Mouse (Mus musculus) ES-E14 (cell line): ENCODE data around the gene Aunip. TPM values are rescaled to one million over a fixed set of nuclear protein-coding genes. Genes with fewer than 3 reads are reported as not detected.

Experiments used
- DNase-seq: peaks from one replicate; pipeline ENCODE4 v3.0.0-alpha.2; 2013; ENCODE audit warnings: low read depth, low spot score
- H3K27ac ChIP-seq: 2 replicates; pipeline ENCODE4 v1.5.1; 2012; ENCODE audit warnings: low read depth, mild to moderate bottlenecking, low read length, moderate library complexity, mixed read lengths; ENCODE audit not compliant: poor library complexity, insufficient read depth, severe bottlenecking
- H3K36me3 ChIP-seq: 2 replicates; pipeline ENCODE4 v1.6.1; 2012; ENCODE audit warnings: mild to moderate bottlenecking, low read length, moderate library complexity, mixed read lengths; ENCODE audit not compliant: control insufficient read depth, poor library complexity, insufficient read depth, severe bottlenecking
- H3K4me1 ChIP-seq, 2 experiments: fragments of 150-350 bp in 1 of 2; sonication (generic) in 1 of 2; 2 replicates each; pipeline ENCODE4 v1.6.1; 2012; ENCODE audit warnings: low read length in 2 of 2, mild to moderate bottlenecking in 1 of 2, mixed read lengths in 1 of 2; ENCODE audit not compliant: control insufficient read depth in 2 of 2, insufficient read depth in 2 of 2, poor library complexity in 1 of 2
- H3K4me3 ChIP-seq, 2 experiments: fragments of 150-350 bp in 1 of 2; sonication (generic) in 1 of 2; 2 replicates each; pipeline ENCODE4 v1.5.1; 2012; ENCODE audit warnings: low read length in 2 of 2, low read depth in 1 of 2, mild to moderate bottlenecking in 1 of 2, mixed read lengths in 1 of 2; ENCODE audit not compliant: insufficient read depth in 1 of 2, poor library complexity in 1 of 2, severe bottlenecking in 1 of 2
- H3K9ac ChIP-seq: 2 replicates; pipeline ENCODE4 v1.6.1; 2012; ENCODE audit warnings: low read depth, mild to moderate bottlenecking, low read length, mixed read lengths; ENCODE audit not compliant: poor library complexity, insufficient read depth, severe bottlenecking
- H3K9me3 ChIP-seq: fragments of 150-350 bp; sonication (generic); 2 replicates; pipeline ENCODE4 v1.6.1; 2012; ENCODE audit warnings: low read depth, mild to moderate bottlenecking, low read length; ENCODE audit not compliant: control insufficient read depth, insufficient read depth
- CHD2 ChIP-seq: IDR thresholded peaks from 2 replicates; pipeline ENCODE4 v1.6.1; 2014; ENCODE audit warnings: mild to moderate bottlenecking, low read depth, low read length, inconsistent platforms
- HCFC1 ChIP-seq: IDR thresholded peaks from 2 replicates; pipeline ENCODE4 v1.6.1; 2012; ENCODE audit warnings: low read length, inconsistent platforms, borderline replicate concordance; ENCODE audit not compliant: insufficient read depth
- MAFK ChIP-seq: IDR thresholded peaks from 2 replicates; pipeline ENCODE4 v1.6.1; 2014; ENCODE audit warnings: mild to moderate bottlenecking, low read depth, low read length, inconsistent platforms; ENCODE audit not compliant: insufficient read depth
- ZC3H11A ChIP-seq: IDR thresholded peaks from 2 replicates; pipeline ENCODE4 v1.6.1; 2012; ENCODE audit warnings: low read depth, mild to moderate bottlenecking, inconsistent platforms, low read length, borderline replicate concordance
- ZNF384 ChIP-seq: IDR thresholded peaks from 2 replicates; pipeline ENCODE4 v1.6.1; 2012; ENCODE audit warnings: low read depth, low read length, inconsistent platforms
- in situ Hi-C, 2 experiments: fragments of 600-800 bp; cut with MboI; formaldehyde crosslinking; loops; one replicate each; pipeline ENCODE4 v1.15.1; 2025; ENCODE audit warnings: low sequenced_read_pairs in 2 of 2, inconsistent platforms in 1 of 2; ENCODE audit not compliant: unreplicated experiment in 2 of 2
- total RNA-seq: library from RNA; depleted of rRNA; stranded (reverse); fragments of 300-350 nt; gene quantifications from 2 replicates; pipeline ENCODE4 v1.2.3, GENCODE M21; 2012

The Aunip gene
- total RNA-seq, 1 experiment = 18.3 TPM

GRCm38 (mm10) chr4:134558570-134559113, 47.8 kb downstream of the Aunip start:
- no peak overlapping the region for H3K4me3 ChIP-seq
- no peak for DNase-seq
- H3K36me3 ChIP-seq = peaks cover 2% of the 10 kb centered on the region; the same call in 1 of the 2 replicates
- no peaks in the 10 kb centered on the region for H3K9me3 ChIP-seq
- TF ChIP-seq ZC3H11A = no peak
- no peak for TF ChIP-seq MAFK
- no peak for TF ChIP-seq ZNF384
- no peak for TF ChIP-seq CHD2
- TF ChIP-seq HCFC1 = no peak
- H3K4me1 ChIP-seq = peaks cover 0 to 3% of the 10 kb centered on the region in 2 experiments; a peak in 1 of 4 replicates
- H3K27ac ChIP-seq = no peak overlapping the region
- in situ Hi-C loops = no loop called here
- no peak overlapping the region for H3K9ac ChIP-seq

GRCm38 (mm10) chr4:134559154-134559553, 48.4 kb downstream of the Aunip start:
- no peak for DNase-seq
- Histone ChIP-seq H3K4me1 (peaks cover 0 to 3% of the 10 kb centered on the region in 2 experiments; a peak in 1 of 4 replicates), H3K36me3 (peaks cover 2% of the 10 kb centered on the region; the same call in 1 of the 2 replicates), H3K4me3 (no peak overlapping the region), H3K9ac (no peak overlapping the region), H3K27ac (no peak overlapping the region), H3K9me3 (no peaks in the 10 kb centered on the region)
- in situ Hi-C loops = no loop called here
- TF ChIP-seq MAFK (no peak), HCFC1 (no peak), ZNF384 (no peak), CHD2 (no peak), ZC3H11A (no peak)

GRCm38 (mm10) chr4:134560699-134561098, 49.9 kb downstream of the Aunip start:
- Histone ChIP-seq H3K27ac (no peak overlapping the region), H3K4me3 (no peak overlapping the region), H3K4me1 (peaks cover 0 to 3% of the 10 kb centered on the region in 2 experiments; a peak in 1 of 4 replicates), H3K9me3 (no peaks in the 10 kb centered on the region), H3K36me3 (peaks cover 2% of the 10 kb centered on the region; the same call in 1 of the 2 replicates), H3K9ac (no peak overlapping the region)
- DNase-seq = no peak
- in situ Hi-C loops = no loop called here
- no peak for TF ChIP-seq ZC3H11A
- TF ChIP-seq HCFC1 = no peak
- TF ChIP-seq ZNF384 = no peak
- TF ChIP-seq CHD2 = no peak
- no peak for TF ChIP-seq MAFK

- no peak for DNase-seq
- Histone ChIP-seq H3K9me3 (no peaks in the 10 kb centered on the region), H3K4me3 (no peak overlapping the region), H3K9ac (no peak overlapping the region), H3K27ac (no peak overlapping the region), H3K4me1 (peaks cover 0 to 3% of the 10 kb centered on the region in 2 experiments; a peak in 1 of 4 replicates), H3K36me3 (peaks cover 2% of the 10 kb centered on the region; the same call in 1 of the 2 replicates)
- TF ChIP-seq ZC3H11A (no peak), ZNF384 (no peak)
- in situ Hi-C loops = no loop called here
These were observed 51.2 kb downstream of the Aunip start for GRCm38 (mm10) chr4:134562014-134562413.

- H3K27ac ChIP-seq = no peak overlapping the region
- no peak for TF ChIP-seq ZNF384
- TF ChIP-seq MAFK = no peak
- no peak for TF ChIP-seq HCFC1
- H3K4me3 ChIP-seq = no peak overlapping the region
- peaks cover 0 to 2% of the 10 kb centered on the region in 2 experiments; a peak in 2 of 4 replicates for H3K4me1 ChIP-seq
- no peak overlapping the region for H3K9ac ChIP-seq
- DNase-seq = no peak
- no peaks in the 10 kb centered on the region for H3K9me3 ChIP-seq
- H3K36me3 ChIP-seq = peaks cover 2% of the 10 kb centered on the region; the same call in 1 of the 2 replicates
- in situ Hi-C loops = no loop called here
These were observed 52.8 kb downstream of the Aunip start for GRCm38 (mm10) chr4:134563624-134564023.
